Mouse (Mus musculus): ENCODE measurements at regions not wholly inside any gene's neighbourhood (a gene's known extent, or its start where the extent isn't known, plus 50 kb on each side); places are given as distances from the start of the nearest gene placed in this dataset.

DNA sequence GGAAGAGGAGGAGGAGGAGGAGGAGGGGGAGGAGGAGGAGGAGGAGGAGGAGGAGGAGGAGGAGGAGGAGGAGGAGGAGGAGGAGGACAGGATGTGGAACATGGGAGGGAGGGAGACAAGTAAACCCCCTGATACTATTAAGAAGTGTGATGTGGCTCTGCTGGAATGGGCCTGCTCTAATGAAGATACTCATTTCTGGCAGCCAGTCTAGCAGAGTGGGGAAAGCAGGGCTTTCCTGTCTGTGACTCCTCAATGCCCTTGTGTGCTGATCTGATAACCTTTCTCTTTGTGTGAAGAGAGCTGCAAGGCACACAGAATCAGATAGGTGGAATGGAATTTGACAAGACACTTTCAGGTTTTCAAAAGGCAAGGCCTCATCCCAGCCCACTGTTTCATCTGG lies 2704.6 kb upstream of the Gm6569 start:
- H3K9me3 ChIP-seq (ENCODE audit: control insufficient read depth, low read length), result no peaks in the 10 kb centered on the region
- H3K4me3 ChIP-seq (ENCODE audit: low read depth, low read length), result no peak overlapping the region
- DNase-seq (ENCODE audit: low spot score) (no peak), ATAC-seq (ENCODE audit: insufficient number of reproducible peaks, low FRiP score, low TSS enrichment, low read depth) (no peak)
- H3K27me3 ChIP-seq (ENCODE audit: control insufficient read depth, insufficient read depth, low read length), result no peaks in the 10 kb centered on the region
- no peak overlapping the region for H3K27ac ChIP-seq (replicated peaks; ENCODE audit: low read depth, low read length)
- no peaks in the 10 kb centered on the region for H3K4me1 ChIP-seq (ENCODE audit: control insufficient read depth, insufficient read depth, low read length)
- H3K9ac ChIP-seq (ENCODE audit: low read length), result no peak overlapping the region
- no peak overlapping the region for H3K4me2 ChIP-seq (ENCODE audit: low read depth, severe bottlenecking)
- no peaks in the 10 kb centered on the region for H3K36me3 ChIP-seq (ENCODE audit: control insufficient read depth, insufficient read depth, low read length)

- Histone ChIP-seq H3K9ac (ENCODE audit: low read length) (no peak overlapping the region), H3K36me3 (ENCODE audit: control insufficient read depth, insufficient read depth, low read length) (no peaks in the 10 kb centered on the region), H3K4me3 (ENCODE audit: low read depth, low read length) (no peak overlapping the region), H3K4me1 (ENCODE audit: control insufficient read depth, insufficient read depth, low read length) (no peaks in the 10 kb centered on the region), H3K9me3 (ENCODE audit: control insufficient read depth, low read length) (no peaks in the 10 kb centered on the region), H3K27me3 (ENCODE audit: control insufficient read depth, insufficient read depth, low read length) (no peaks in the 10 kb centered on the region), H3K4me2 (ENCODE audit: low read depth, severe bottlenecking) (no peak overlapping the region), H3K27ac (replicated peaks; ENCODE audit: low read depth, low read length) (no peak overlapping the region)
- DNase-seq (ENCODE audit: low spot score) (no peak), ATAC-seq (ENCODE audit: insufficient number of reproducible peaks, low FRiP score, low TSS enrichment, low read depth) (no peak)
- WGBS, result 82% methylated on average over 2 of the region's 2 CpGs
Observed at GRCm38 (mm10) chr15:71157680-71158079, 2676.7 kb upstream of the Gm6569 start.

DNA sequence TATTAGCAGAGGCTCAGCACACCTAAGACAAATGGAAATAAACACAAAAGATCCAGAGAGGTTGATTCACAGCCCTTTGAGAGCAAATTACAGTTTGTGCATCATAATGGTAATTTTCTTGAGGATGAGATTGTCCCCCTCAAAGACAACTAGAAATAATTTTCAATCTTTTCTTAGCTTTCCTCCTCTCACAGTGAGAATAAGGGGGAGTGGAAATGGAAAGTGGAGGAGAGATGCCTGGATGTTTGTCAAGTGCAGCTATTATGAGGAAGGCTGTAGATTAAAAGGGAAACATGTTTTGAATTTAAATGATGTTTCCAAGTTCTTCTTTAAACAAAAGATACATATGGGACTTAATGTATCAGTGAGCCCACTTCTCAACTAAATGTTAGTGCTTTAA lies 2672.3 kb upstream of the Gm6569 start:
- Histone ChIP-seq H3K4me3 (ENCODE audit: low read depth, low read length) (no peak overlapping the region), H3K27me3 (ENCODE audit: control insufficient read depth, insufficient read depth, low read length) (no peaks in the 10 kb centered on the region), H3K4me1 (ENCODE audit: control insufficient read depth, insufficient read depth, low read length) (no peaks in the 10 kb centered on the region), H3K27ac (replicated peaks; ENCODE audit: low read depth, low read length) (no peak overlapping the region), H3K9ac (ENCODE audit: low read length) (no peak overlapping the region), H3K9me3 (ENCODE audit: control insufficient read depth, low read length) (no peaks in the 10 kb centered on the region), H3K36me3 (ENCODE audit: control insufficient read depth, insufficient read depth, low read length) (no peaks in the 10 kb centered on the region), H3K4me2 (ENCODE audit: low read depth, severe bottlenecking) (no peak overlapping the region)
- DNase-seq (ENCODE audit: low spot score) (no peak), ATAC-seq (ENCODE audit: insufficient number of reproducible peaks, low FRiP score, low TSS enrichment, low read depth) (no peak)

DNA sequence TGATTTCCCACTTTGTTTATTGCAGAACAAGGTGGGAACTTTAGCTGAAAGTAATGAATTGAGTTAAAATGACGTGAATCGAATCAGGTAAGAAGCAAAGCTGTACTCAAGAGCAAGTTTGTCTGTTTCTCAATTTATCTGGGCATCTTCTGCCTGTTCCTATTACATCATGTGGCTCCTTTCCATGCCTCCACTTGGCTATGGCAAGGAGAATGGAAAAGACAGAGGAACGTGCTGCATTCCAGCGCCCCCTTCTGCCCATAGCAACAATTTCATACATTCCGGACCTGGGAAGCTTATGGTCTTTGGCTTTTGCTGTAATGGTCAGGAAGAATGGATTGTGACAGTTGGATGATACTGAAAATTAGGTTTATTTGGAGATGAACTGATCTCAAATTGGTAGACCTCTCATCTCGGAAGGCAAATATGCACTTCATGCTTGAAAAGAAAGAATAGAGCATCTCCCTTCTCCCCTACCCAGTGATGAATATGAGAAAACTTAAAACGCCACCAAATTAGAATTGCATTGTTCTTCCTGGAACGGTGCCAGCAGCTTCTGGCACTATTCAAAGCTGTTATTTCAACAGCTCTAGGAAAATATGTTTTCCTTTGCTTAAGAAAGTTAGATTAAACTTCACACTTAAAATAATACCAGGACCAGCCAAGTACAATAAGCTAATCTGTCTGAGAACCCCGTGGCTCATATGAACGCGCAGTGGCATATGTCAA lies 2639.2 kb upstream of the Gm6569 start:
- no peak overlapping the region for H3K4me3 ChIP-seq (ENCODE audit: low read depth, low read length)
- no peaks in the 10 kb centered on the region for H3K27me3 ChIP-seq (ENCODE audit: control insufficient read depth, insufficient read depth, low read length)
- H3K9me3 ChIP-seq (ENCODE audit: control insufficient read depth, low read length), result no peaks in the 10 kb centered on the region
- no peaks in the 10 kb centered on the region for H3K36me3 ChIP-seq (ENCODE audit: control insufficient read depth, insufficient read depth, low read length)
- H3K4me1 ChIP-seq (ENCODE audit: control insufficient read depth, insufficient read depth, low read length), result no peaks in the 10 kb centered on the region
- no peak overlapping the region for H3K27ac ChIP-seq (replicated peaks; ENCODE audit: low read depth, low read length)
- WGBS, result 64% methylated on average over 11 of the region's 11 CpGs
- H3K4me2 ChIP-seq (ENCODE audit: low read depth, severe bottlenecking), result no peak overlapping the region
- no peak for ATAC-seq (ENCODE audit: insufficient number of reproducible peaks, low FRiP score, low TSS enrichment, low read depth)
- DNase-seq (ENCODE audit: low spot score), result peak; percentile 21
- H3K9ac ChIP-seq (ENCODE audit: low read length), result no peak overlapping the region

DNA sequence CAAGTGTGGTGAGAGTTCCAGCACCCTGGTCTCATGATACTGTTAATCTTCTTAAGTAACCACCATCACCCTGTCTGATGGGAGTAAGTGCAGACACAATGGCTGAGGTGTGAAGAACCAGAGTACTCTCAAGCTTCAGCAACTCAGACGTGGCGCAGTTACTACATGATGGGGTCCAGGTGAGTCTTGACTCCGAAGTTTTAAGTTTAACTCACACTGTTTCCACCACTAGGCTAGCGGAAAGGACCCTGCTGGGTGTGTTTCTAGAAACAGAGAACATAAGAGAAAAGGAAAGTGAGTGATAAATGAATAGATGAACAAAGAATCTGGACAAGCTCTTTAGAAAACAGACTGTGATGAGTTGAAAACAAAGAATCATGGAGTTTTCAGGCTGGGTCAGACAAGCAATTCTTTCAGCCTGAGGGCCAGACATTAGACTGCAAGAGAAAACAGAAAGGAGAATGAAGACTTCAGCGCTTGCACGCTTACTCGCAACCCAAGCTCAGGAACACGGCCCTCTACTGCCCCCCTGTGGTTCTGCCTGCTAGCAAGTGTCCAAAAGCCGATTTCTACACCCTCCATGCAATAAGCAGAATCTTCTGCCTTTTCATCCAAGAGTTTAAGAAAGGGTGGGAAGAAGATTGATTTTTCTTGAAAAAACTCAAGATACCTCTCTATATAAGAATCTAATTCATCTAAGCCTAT lies 2593.6 kb upstream of the Gm6569 start:
- WGBS, result 47% methylated on average over 9 of the region's 9 CpGs
- ATAC-seq (ENCODE audit: insufficient number of reproducible peaks, low FRiP score, low TSS enrichment, low read depth), result no peak
- H3K36me3 ChIP-seq (ENCODE audit: control insufficient read depth, insufficient read depth, low read length), result no peaks in the 10 kb centered on the region
- no peak overlapping the region for H3K9ac ChIP-seq (ENCODE audit: low read length)
- H3K4me2 ChIP-seq (ENCODE audit: low read depth, severe bottlenecking), result no peak overlapping the region
- H3K9me3 ChIP-seq (ENCODE audit: control insufficient read depth, low read length), result no peaks in the 10 kb centered on the region
- H3K27ac ChIP-seq (replicated peaks; ENCODE audit: low read depth, low read length), result no peak overlapping the region
- no peaks in the 10 kb centered on the region for H3K4me1 ChIP-seq (ENCODE audit: control insufficient read depth, insufficient read depth, low read length)
- H3K4me3 ChIP-seq (ENCODE audit: low read depth, low read length), result no peak overlapping the region
- no peaks in the 10 kb centered on the region for H3K27me3 ChIP-seq (ENCODE audit: control insufficient read depth, insufficient read depth, low read length)
- peak; percentile 85 for DNase-seq (ENCODE audit: low spot score)

DNA sequence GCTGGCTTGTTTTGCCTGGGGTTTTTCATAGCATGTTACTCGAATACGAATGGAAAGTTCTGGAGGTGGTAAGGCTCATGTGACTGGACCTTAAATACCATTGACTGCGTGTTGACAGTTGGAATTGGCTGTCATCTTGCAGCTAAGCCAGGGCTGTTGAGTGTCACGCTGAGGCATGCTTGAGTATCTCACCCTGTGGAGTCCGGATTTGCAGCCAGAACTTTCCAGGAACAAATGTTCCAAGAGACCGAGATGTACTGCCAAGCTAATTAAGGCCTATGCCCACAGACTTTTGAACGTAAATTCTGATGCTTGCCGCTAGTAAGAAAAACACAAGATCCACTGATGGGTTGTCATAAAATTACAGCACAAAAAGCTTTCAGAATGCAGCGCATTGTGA lies 2590.8 kb upstream of the Gm6569 start:
- Histone ChIP-seq H3K36me3 (ENCODE audit: control insufficient read depth, insufficient read depth, low read length) (no peaks in the 10 kb centered on the region), H3K9me3 (ENCODE audit: control insufficient read depth, low read length) (no peaks in the 10 kb centered on the region), H3K4me3 (ENCODE audit: low read depth, low read length) (no peak overlapping the region), H3K27ac (replicated peaks; ENCODE audit: low read depth, low read length) (no peak overlapping the region), H3K4me2 (ENCODE audit: low read depth, severe bottlenecking) (no peak overlapping the region), H3K4me1 (ENCODE audit: control insufficient read depth, insufficient read depth, low read length) (no peaks in the 10 kb centered on the region), H3K9ac (ENCODE audit: low read length) (no peak overlapping the region), H3K27me3 (ENCODE audit: control insufficient read depth, insufficient read depth, low read length) (no peaks in the 10 kb centered on the region)
- WGBS, result 69% methylated on average over 9 of the region's 9 CpGs
- DNase-seq (ENCODE audit: low spot score) (peak; percentile 53), ATAC-seq (ENCODE audit: insufficient number of reproducible peaks, low FRiP score, low TSS enrichment, low read depth) (no peak)

DNA sequence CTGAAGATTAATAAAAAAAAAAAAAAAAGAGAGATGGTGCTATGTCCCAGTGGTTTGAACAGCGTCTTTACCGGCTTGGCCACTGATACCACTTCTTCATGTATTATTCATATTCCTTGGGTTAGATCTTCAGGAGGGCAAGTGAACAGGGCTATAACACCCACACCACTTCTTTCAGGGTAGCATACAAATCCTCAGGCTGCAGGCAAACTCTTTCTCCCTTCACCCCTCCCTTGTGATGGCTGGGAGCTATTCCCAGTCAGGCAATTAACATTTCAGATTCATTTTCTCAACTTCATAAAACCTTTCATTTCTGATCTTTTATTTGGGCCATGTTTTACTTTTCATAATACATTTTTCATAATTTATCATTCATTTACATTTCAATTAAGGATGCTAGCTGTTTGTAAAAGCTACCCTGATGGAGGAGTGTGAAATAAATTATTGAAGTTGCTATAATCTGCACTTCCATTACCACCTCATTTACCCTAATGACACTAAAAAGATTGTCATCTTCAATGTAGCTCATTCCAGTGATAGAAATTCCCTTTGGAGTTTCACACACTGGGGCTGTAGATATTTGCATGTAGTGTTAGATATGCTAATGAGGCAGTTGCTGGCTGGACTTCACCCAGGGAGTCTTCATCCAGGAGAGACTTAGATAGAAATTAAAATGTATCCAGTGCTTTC lies 2558.3 kb upstream of the Gm6569 start:
- no peak overlapping the region for H3K4me2 ChIP-seq (ENCODE audit: low read depth, severe bottlenecking)

GRCm38 (mm10) chr15:71276566-71276912 lies 2557.8 kb upstream of the Gm6569 start:
- no peak overlapping the region for H3K9ac ChIP-seq (ENCODE audit: low read length)
- H3K4me2 ChIP-seq (ENCODE audit: low read depth, severe bottlenecking), result no peak overlapping the region
- no peak overlapping the region for H3K4me3 ChIP-seq (ENCODE audit: low read depth, low read length)
- no peak for DNase-seq (ENCODE audit: low spot score)
- H3K4me1 ChIP-seq (ENCODE audit: control insufficient read depth, insufficient read depth, low read length), result no peaks in the 10 kb centered on the region
- H3K9me3 ChIP-seq (ENCODE audit: control insufficient read depth, low read length), result no peaks in the 10 kb centered on the region
- no peaks in the 10 kb centered on the region for H3K27me3 ChIP-seq (ENCODE audit: control insufficient read depth, insufficient read depth, low read length)
- no peak overlapping the region for H3K27ac ChIP-seq (replicated peaks; ENCODE audit: low read depth, low read length)
- H3K36me3 ChIP-seq (ENCODE audit: control insufficient read depth, insufficient read depth, low read length), result no peaks in the 10 kb centered on the region
- ATAC-seq (ENCODE audit: insufficient number of reproducible peaks, low FRiP score, low TSS enrichment, low read depth), result no peak
- WGBS, result 82% methylated on average over 2 of the region's 2 CpGs

More for the DNA sequence above, 2558.3 kb upstream of the Gm6569 start:
- no peaks in the 10 kb centered on the region for H3K9me3 ChIP-seq (ENCODE audit: control insufficient read depth, low read length)
- H3K4me1 ChIP-seq (ENCODE audit: control insufficient read depth, insufficient read depth, low read length), result no peaks in the 10 kb centered on the region
- H3K27me3 ChIP-seq (ENCODE audit: control insufficient read depth, insufficient read depth, low read length), result no peaks in the 10 kb centered on the region
- H3K36me3 ChIP-seq (ENCODE audit: control insufficient read depth, insufficient read depth, low read length), result no peaks in the 10 kb centered on the region
- DNase-seq (ENCODE audit: low spot score) (no peak), ATAC-seq (ENCODE audit: insufficient number of reproducible peaks, low FRiP score, low TSS enrichment, low read depth) (no peak)
- H3K27ac ChIP-seq (replicated peaks; ENCODE audit: low read depth, low read length), result no peak overlapping the region
- 92% methylated on average over 2 of the region's 2 CpGs for WGBS
- H3K9ac ChIP-seq (ENCODE audit: low read length), result no peak overlapping the region
- H3K4me3 ChIP-seq (ENCODE audit: low read depth, low read length), result no peak overlapping the region

Measured in limb, embryonic 11.5 days (tissue).